Mouse (Mus musculus) neural tube, embryonic 10.5 days (tissue): ENCODE measurements around the gene Ms4a4d.
A peak's percentile ranks its signal among the peaks of the same experiment; 100 is the strongest.
"Not testable (repeated sequence)": the region's sequence is repeated elsewhere in the genome, so short reads cannot be mapped to it uniquely, and the experiment has no call there.

ENCODE experiments used
- DNase-seq: peaks from one replicate; pipeline ENCODE4 v3.0.0-alpha.2; 2017; ENCODE audit warnings: low spot score; ENCODE audit errors: extremely low spot score

Ms4a4d gene

GRCm38 (mm10) chr19:11536593-11536992, at the start of gene Ms4a4d:
TSS of gene Ms4a4d (plus strand) at chr19:11536801.
- peak; percentile 12 for DNase-seq

DNA sequence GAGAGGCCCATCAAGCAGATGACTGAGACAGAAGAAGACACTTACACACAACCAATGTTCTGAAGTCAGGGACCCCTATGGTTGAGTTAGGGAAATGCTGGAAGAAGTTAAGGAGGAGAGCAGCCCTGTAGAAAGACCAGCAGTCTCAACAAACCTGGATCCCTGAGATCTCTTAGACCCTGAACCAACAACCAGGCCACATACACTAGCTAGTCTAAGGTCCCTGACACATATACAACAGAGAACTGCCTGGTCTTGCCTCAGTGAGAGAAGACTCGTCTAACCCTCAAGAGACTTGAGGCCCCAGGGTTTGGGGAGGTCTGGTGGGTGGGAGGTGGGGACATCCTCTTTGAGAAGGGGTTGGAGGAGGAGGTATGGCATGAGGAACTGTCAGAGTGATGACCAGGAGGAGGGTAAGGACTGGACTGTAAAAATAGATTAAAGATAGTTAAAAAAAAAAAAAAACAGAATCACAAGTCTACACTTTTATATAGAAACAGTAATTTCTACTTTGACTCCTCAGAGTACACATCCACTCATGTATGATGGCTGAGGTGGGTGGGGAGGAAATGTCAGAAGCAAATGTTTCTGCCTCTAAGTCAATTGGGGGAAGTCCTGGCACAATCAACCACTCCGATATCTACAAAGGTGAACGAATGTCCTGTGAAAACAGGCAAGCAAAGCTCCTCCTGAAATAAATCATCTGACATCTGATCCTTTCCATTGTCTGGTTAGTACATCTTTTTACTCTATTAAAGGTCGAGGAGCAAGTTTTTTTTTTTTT, 45.0 kb upstream of the Ms4a4d start:
- DNase-seq = no peak

GRCm38 (mm10) chr19:11492671-11493070, 43.9 kb upstream of the Ms4a4d start:
- no peak for DNase-seq

- no peak for DNase-seq
Measured at GRCm38 (mm10) chr19:11494519-11494918, 42.1 kb upstream of the Ms4a4d start.

GRCm38 (mm10) chr19:11496361-11496760, 40.2 kb upstream of the Ms4a4d start:
- no peak for DNase-seq

DNA sequence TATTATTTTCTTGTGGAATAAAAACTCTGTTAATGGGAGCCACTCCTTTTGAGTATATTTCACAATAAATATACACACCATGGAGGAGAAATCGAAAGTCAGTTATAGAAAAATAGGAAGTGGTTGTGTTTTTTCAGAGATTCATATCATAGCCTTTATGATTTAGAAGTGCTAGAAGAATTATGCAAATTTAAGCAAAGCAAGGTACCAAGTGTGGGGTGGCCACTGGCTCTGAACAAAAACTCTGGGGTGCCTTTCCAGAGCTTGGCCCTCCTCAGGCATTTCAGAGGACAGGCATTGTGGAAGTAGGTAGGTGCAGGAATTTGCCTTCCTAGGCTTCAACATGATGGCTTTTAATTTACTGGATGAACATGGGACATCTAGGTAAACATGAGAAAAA, 39.3 kb upstream of the Ms4a4d start:
- not testable (repeated sequence) for DNase-seq

GRCm38 (mm10) chr19:11500796-11501195, 35.8 kb upstream of the Ms4a4d start:
- DNase-seq = no peak

- no peak for DNase-seq
Measured at GRCm38 (mm10) chr19:11501326-11501725, 35.3 kb upstream of the Ms4a4d start.

GRCm38 (mm10) chr19:11504857-11505256, 31.7 kb upstream of the Ms4a4d start:
- DNase-seq = no peak

GRCm38 (mm10) chr19:11513458-11513857, 23.1 kb upstream of the Ms4a4d start:
- DNase-seq = no peak

DNA sequence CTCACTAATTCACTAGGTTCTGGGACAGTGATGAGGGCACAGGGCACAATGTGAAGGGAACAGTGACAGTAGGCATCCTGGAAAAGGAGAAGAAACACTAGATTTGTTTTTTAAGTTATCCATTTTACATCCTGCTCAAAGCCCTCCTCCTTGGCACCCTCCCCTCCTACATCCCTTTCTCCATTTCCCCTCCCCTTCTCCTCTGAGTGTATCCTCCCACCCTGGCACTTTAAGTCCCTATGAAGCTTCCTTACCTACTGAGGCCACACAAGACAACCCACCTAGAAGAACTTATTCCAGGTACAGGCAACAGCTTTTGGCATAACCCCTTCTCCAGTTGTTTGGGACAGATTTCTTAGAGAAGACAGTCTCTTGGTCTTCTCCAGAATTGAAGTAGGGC, 20.4 kb upstream of the Ms4a4d start, which contains the start of gene Ms4a6b:
Ms4a6b (plus strand) TSS at position 267 of the 400 bp plus-strand sequence.
- no peak for DNase-seq

DNA sequence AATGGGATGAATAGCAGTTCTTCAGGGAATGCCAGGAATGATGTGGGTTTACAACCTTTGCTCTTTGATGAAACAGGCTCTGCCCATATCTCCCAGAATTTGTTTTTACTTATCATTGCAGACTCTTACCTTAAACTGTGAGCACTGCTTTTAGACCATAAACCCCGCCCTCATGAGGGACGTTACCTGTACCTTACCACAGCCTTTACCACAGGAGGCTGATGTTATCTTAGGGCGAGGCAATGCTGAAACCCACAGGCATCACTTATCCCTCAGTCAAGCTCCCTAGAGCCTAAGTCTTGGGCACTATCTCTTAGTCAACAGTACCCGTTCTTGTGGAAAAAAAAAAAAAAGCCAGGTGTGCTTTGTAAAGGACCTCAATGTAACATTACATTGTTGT, 19.8 kb upstream of the Ms4a4d start:
- DNase-seq = no peak

GRCm38 (mm10) chr19:11517373-11517772, 19.2 kb upstream of the Ms4a4d start:
- not testable (repeated sequence) for DNase-seq

DNA sequence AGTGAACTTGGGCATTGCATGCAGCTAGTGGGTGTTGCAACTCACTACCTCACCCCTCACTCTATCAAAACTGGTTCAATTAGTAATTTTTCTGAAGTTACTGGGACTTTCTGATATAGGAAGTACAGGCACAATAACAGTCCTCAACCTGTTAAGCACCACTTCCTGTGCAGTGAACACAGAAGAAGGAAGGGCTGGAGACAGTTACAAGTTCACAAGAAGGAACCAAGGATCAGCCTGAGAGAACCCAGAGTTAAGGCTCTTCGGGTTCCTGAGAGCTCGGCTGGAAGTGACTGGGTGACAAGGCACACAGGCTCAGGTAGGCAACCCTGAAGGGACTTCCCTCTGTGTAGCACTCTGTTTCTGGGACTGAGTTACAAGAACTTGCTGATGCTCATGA, 18.2 kb upstream of the Ms4a4d start:
- not testable (repeated sequence) for DNase-seq

DNA sequence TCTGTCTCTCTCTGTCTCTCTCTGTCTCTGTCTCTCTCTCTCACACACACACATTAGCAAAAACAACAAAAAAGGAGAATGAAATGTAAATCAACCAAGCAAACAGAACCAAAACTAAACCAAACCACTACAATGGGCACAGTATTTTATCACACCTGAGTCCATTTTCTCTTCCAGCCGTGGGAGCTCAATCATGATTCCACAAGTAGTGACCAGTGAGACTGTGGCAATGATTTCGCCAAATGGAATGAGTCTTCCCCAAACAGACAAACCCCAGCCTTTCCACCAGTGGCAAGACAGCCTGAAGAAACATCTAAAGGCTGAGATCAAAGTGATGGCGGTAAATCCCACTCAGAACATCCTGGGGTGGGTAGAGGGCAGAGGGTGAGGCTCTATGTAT, 16.5 kb upstream of the Ms4a4d start:
- DNase-seq = no peak

DNA sequence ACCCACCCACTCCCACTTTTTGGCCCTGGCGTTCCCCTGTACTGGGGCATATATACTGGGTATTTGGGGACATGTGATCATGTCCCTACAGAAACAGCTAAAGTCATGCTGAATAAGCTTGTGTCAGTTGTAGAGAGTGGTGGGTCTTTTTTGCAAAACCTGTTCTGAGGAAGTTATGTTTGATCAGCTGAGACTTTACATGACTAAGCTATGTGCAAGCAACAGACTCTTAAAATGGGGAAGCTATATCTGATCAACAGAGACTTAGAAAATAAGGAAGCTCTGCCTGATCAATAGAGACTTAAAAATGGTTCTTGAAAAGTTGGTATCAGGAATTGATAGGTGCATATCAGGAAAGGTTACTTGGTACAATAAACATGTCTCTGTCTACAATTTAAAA, 3.2 kb upstream of the Ms4a4d start:
- DNase-seq = no peak

DNA sequence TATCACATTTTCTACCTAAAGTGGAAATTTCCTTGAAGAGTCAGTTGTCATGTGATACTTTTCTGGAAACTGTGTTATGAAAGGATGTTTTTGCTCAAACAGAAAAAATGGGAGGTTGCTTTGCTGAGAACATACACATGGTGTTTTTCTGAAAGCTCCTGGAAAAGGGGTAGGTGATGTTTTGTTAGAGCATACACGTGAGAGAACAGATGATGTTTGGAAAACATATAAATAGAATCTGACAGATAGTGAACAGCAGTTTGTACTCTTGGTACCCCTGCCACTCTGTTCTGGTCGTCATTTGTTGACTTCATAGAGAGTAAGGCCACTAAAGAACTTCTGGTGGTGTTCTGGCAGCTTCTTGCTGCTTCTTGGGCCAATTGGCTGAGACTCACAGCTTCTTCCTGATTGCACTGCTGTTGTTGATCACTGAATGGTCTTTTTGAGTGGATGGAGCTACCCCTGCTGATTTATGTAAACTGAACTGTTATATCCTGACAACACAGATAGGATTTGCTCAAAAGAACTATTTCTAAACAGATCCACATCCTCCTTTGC, 2.6 kb upstream of the Ms4a4d start:
- DNase-seq = no peak

DNA sequence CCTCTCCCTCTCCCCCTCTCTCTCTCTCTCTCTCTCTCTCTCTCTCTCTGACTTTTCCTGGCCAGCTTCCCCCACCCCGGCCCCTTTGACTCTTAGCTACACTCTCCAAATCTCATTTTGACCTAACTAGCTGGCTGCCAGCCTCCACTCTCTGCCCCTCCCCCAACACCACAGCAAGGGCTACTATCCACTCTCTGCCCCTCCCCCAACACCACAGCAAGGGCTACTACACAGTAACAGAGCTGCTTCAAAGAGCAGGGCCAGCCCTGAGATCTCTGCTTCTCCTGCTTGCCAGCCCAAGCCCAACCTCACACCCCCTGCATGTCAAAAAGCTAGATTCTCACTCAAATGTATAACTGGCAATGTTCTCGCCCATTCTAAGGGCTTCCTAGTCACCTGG, 735 bp downstream of the Ms4a4d start:
- peak; percentile 16 for DNase-seq

- not testable (repeated sequence) for DNase-seq
Measured at GRCm38 (mm10) chr19:11540166-11540821, 3.7 kb downstream of the Ms4a4d start.

- DNase-seq = not testable (repeated sequence)
Measured at GRCm38 (mm10) chr19:11544383-11544782, 7.8 kb downstream of the Ms4a4d start.

- DNase-seq = no peak
Measured at GRCm38 (mm10) chr19:11547911-11548310, 11.3 kb downstream of the Ms4a4d start.

DNA sequence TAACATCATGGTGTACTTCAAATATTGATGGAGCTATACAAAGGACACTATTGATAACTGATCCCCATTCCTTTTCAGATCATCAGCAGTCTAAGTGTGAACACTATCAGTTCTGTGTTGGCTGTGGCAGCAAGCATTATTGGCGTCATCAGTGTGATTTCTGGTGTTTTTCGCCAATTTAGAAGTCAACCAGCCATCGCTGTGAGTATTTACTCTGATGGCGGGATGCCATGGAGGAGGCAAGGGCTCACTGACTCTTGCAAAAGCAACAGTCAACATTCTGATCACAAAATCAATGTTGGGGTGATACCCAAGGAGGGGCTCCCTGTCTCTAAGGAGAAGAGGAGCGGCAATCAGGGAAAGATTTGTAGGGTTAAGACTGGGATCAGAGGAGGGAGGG, 18.1 kb downstream of the Ms4a4d start:
- no peak for DNase-seq
